Mouse (Mus musculus): ENCODE results near the gene Gm9573. TPM values are rescaled to one million over a fixed set of nuclear protein-coding genes. Genes with fewer than 3 reads are reported as not detected.

Gene Gm9573
- polyA plus RNA-seq, 1 experiment from 2014 or later = not detected

- Histone ChIP-seq H3K4me3 (ENCODE audit: low read depth, low read length) (no peak overlapping the region), H3K27me3 (ENCODE audit: control insufficient read depth, insufficient read depth, low read length) (peaks cover 37% of the 10 kb centered on the region), H3K9me3 (replicated peaks; ENCODE audit: control insufficient read depth, low read length) (no peaks in the 10 kb centered on the region), H3K27ac (ENCODE audit: low read depth, low read length) (no peak overlapping the region), H3K9ac (ENCODE audit: low read depth, low read length) (no peak overlapping the region), H3K4me2 (no peak overlapping the region), H3K4me1 (ENCODE audit: control insufficient read depth, insufficient read depth, low read length) (0 out of 2 replicates have a peak, but pooled peaks cover 2% of the 10 kb centered on the region), H3K36me3 (ENCODE audit: control insufficient read depth, insufficient read depth, low read length) (no peaks in the 10 kb centered on the region)
- WGBS (ENCODE audit: insufficient replicate concordance) = 82% methylated on average over 14 of the region's 14 CpGs
- ATAC-seq (replicated peaks; ENCODE audit: insufficient number of reproducible peaks, low FRiP score, low TSS enrichment) = no peak
Measured at GRCm38 (mm10) chr17:35570836-35571235, 55.6 kb downstream of the Gm9573 start.

DNA sequence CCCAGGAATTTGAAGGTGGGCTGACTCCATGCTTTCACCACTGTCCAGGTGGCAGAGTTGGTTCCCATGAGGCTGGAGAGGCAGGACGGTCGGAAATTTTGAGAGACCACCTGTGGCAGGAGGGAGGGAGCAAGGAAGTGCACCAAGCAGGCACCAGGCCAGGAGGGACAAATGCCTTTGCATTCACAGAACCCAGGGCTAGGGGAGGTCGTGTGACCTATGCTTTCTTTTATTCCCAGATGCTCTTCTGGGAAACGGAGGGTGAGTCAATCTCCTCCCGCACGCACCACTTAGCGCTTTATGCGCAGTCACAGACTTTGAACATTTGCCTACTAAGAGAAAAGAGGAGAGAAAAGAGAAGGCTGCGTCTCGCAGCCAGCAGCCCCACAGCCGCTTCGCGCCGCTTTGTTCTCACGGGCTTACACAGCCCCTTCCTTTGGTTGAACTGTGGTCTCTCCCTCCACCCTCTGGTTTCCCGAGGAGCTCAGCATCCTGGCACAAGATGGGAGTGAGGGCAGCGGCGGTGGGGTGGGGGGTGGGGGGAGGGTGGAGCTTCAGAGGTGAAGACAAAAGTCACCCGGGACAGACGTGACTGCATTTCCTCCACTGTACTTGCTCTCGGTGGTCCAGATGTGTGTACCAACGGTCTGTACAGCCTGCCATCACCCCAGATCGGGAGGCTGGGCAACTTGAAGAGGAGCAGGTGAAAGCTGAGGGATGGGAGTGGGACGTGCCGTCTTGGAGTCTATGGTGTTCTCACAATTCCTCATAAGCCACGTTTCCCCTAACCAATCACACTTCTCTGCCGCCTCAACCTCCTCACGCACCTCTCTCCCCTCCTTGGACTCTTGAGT lies 57.1 kb downstream of the Gm9573 start:
- Histone ChIP-seq H3K9ac (ENCODE audit: low read depth, low read length) (peak overlapping the region; percentile 54), H3K9me3 (replicated peaks; ENCODE audit: control insufficient read depth, low read length) (no peaks in the 10 kb centered on the region), H3K36me3 (ENCODE audit: control insufficient read depth, insufficient read depth, low read length) (no peaks in the 10 kb centered on the region), H3K4me2 (peak overlapping the region; percentile 63), H3K4me3 (ENCODE audit: low read depth, low read length) (peak overlapping the region; percentile 30), H3K27ac (ENCODE audit: low read depth, low read length) (no peak overlapping the region), H3K4me1 (ENCODE audit: control insufficient read depth, insufficient read depth, low read length) (0 out of 2 replicates have a peak, but pooled peaks cover 2% of the 10 kb centered on the region), H3K27me3 (ENCODE audit: control insufficient read depth, insufficient read depth, low read length) (peaks cover 26% of the 10 kb centered on the region)
- ATAC-seq (replicated peaks; ENCODE audit: insufficient number of reproducible peaks, low FRiP score, low TSS enrichment) = 0 out of 2 replicates have a peak, but pooled peaks have one; percentile 26
- WGBS (ENCODE audit: insufficient replicate concordance) = 3% methylated on average over 28 of the region's 28 CpGs

Other genes with a start within 250 kb of the Gm9573 start
- 1.8 and 2.7 TPM in 2 replicates for gene H2-Q4, start 247.0 kb downstream of the Gm9573 start, polyA plus RNA-seq (2014; fragmentation: Nextera tagmentation; extraction: Ambion mirVana)
- 0.38 and 0.39 TPM in 2 replicates for gene H2-Q6, start 201.8 kb downstream of the Gm9573 start, polyA plus RNA-seq (2014; fragmentation: Nextera tagmentation; extraction: Ambion mirVana)
- 0.84 and 2.6 TPM in 2 replicates for gene H2-Q7, start 187.5 kb downstream of the Gm9573 start, polyA plus RNA-seq (2014; fragmentation: Nextera tagmentation; extraction: Ambion mirVana)
- gene H2-Q10, start 156.5 kb downstream of the Gm9573 start, polyA plus RNA-seq (2014; fragmentation: Nextera tagmentation; extraction: Ambion mirVana) = 0.20 and 1.4 TPM in 2 replicates
- not detected in 2 replicates for gene Pou5f1, start 120.6 kb downstream of the Gm9573 start, polyA plus RNA-seq (2014; fragmentation: Nextera tagmentation; extraction: Ambion mirVana)
- 47.6 and 51.1 TPM in 2 replicates for gene Tcf19, start 109.8 kb downstream of the Gm9573 start, polyA plus RNA-seq (2014; fragmentation: Nextera tagmentation; extraction: Ambion mirVana)
- 10.4 and 12.8 TPM in 2 replicates for gene Cchcr1, start 109.5 kb downstream of the Gm9573 start, polyA plus RNA-seq (2014; fragmentation: Nextera tagmentation; extraction: Ambion mirVana)
- 0.37 TPM in 1 of 2 replicates, not detected in the other for gene Psors1c2, start 93.4 kb downstream of the Gm9573 start, polyA plus RNA-seq (2014; fragmentation: Nextera tagmentation; extraction: Ambion mirVana)
- gene Cdsn, start 74.5 kb downstream of the Gm9573 start, polyA plus RNA-seq (2014; fragmentation: Nextera tagmentation; extraction: Ambion mirVana) = 0.40 and 0.83 TPM in 2 replicates
- gene 2300002M23Rik, start 59.2 kb downstream of the Gm9573 start, polyA plus RNA-seq (2014; fragmentation: Nextera tagmentation; extraction: Ambion mirVana) = not detected in 2 replicates
- gene Sfta2, start 25.1 kb downstream of the Gm9573 start, polyA plus RNA-seq (2014; fragmentation: Nextera tagmentation; extraction: Ambion mirVana) = not detected in 2 replicates
- gene Mucl3, start 17.1 kb upstream of the Gm9573 start, polyA plus RNA-seq (2014; fragmentation: Nextera tagmentation; extraction: Ambion mirVana) = 0.29 and 0.62 TPM in 2 replicates
- 9.1 and 12.7 TPM in 2 replicates for gene Vars2, start 41.0 kb upstream of the Gm9573 start, polyA plus RNA-seq (2014; fragmentation: Nextera tagmentation; extraction: Ambion mirVana)
- gene Gtf2h4, start 47.1 kb upstream of the Gm9573 start, polyA plus RNA-seq (2014; fragmentation: Nextera tagmentation; extraction: Ambion mirVana) = 30.1 and 31.1 TPM in 2 replicates
- gene Ddr1, start 78.0 kb upstream of the Gm9573 start, polyA plus RNA-seq (2014; fragmentation: Nextera tagmentation; extraction: Ambion mirVana) = 60.6 and 89.2 TPM in 2 replicates
- 13.2 and 17.0 TPM in 2 replicates for gene Ier3, start 195.0 kb upstream of the Gm9573 start, polyA plus RNA-seq (2014; fragmentation: Nextera tagmentation; extraction: Ambion mirVana)
- gene Flot1, start 196.6 kb upstream of the Gm9573 start, polyA plus RNA-seq (2014; fragmentation: Nextera tagmentation; extraction: Ambion mirVana) = 71.3 and 74.0 TPM in 2 replicates
- 855 and 931 TPM in 2 replicates for gene Tubb5, start 211.7 kb upstream of the Gm9573 start, polyA plus RNA-seq (2014; fragmentation: Nextera tagmentation; extraction: Ambion mirVana)
- gene Mdc1, start 214.9 kb upstream of the Gm9573 start, polyA plus RNA-seq (2014; fragmentation: Nextera tagmentation; extraction: Ambion mirVana) = 19.0 and 19.5 TPM in 2 replicates
- 44.5 and 48.1 TPM in 2 replicates for gene Nrm, start 234.7 kb upstream of the Gm9573 start, polyA plus RNA-seq (2014; fragmentation: Nextera tagmentation; extraction: Ambion mirVana)
- gene Ppp1r18, start 239.0 kb upstream of the Gm9573 start, polyA plus RNA-seq (2014; fragmentation: Nextera tagmentation; extraction: Ambion mirVana) = 21.3 and 25.0 TPM in 2 replicates

All from heart, embryonic 11.5 days (tissue).